Mouse (Mus musculus) MEL (cell line): ENCODE measurements around the gene Zcchc10. TPM values are rescaled to one million over a fixed set of nuclear protein-coding genes. Genes with fewer than 3 reads are reported as not detected.

ENCODE experiments used
- DNase-seq: peaks from one replicate; pipeline ENCODE4 v3.0.0; 2011; ENCODE audit warnings: low read depth, low spot score
- H3K27ac ChIP-seq: 2 replicates; pipeline ENCODE4 v1.5.1; 2012; ENCODE audit warnings: low read depth, mild to moderate bottlenecking, control low read depth, low read length, moderate library complexity; ENCODE audit not compliant: control insufficient read depth
- H3K27me3 ChIP-seq, 2 experiments: fragments of 150-350 bp in 1 of 2; sonication (generic) in 1 of 2; 2 replicates each; pipeline ENCODE4 v1.6.1; 2012; ENCODE audit warnings: low read length in 2 of 2, mild to moderate bottlenecking in 2 of 2, improper control_type of control experiment in 1 of 2, moderate library complexity in 1 of 2; ENCODE audit not compliant: insufficient read depth in 2 of 2, control insufficient read depth in 1 of 2
- H3K36me3 ChIP-seq, 2 experiments: 2 replicates each; pipeline ENCODE4 v1.6.1; 2012 to 2014; ENCODE audit warnings: low read length in 2 of 2, improper control_type of control experiment in 1 of 2, inconsistent platforms in 1 of 2, mild to moderate bottlenecking in 1 of 2; ENCODE audit not compliant: insufficient read depth in 2 of 2, control insufficient read depth in 1 of 2
- H3K4me1 ChIP-seq, 2 experiments: fragments of 150-350 bp in 1 of 2; sonication (generic) in 1 of 2; 2 replicates each; pipeline ENCODE4 v1.6.1; 2012; ENCODE audit warnings: low read length in 2 of 2, improper control_type of control experiment in 1 of 2, mild to moderate bottlenecking in 1 of 2; ENCODE audit not compliant: insufficient read depth in 2 of 2, control insufficient read depth in 1 of 2
- H3K4me3 ChIP-seq, 2 experiments: fragments of 150-350 bp in 1 of 2; sonication (generic) in 1 of 2; 2 replicates each; pipeline ENCODE4 v1.5.1; 2012; ENCODE audit warnings: low read depth in 2 of 2, low read length in 2 of 2, mild to moderate bottlenecking in 2 of 2, moderate library complexity in 2 of 2, control low read depth in 1 of 2, improper control_type of control experiment in 1 of 2; ENCODE audit not compliant: control insufficient read depth in 1 of 2, insufficient read depth in 1 of 2
- H3K79me2 ChIP-seq: 2 replicates; pipeline ENCODE4 v1.6.1; 2012; ENCODE audit warnings: mild to moderate bottlenecking, low read length, moderate library complexity; ENCODE audit not compliant: control insufficient read depth, poor library complexity, insufficient read depth
- H3K9ac ChIP-seq: 2 replicates; pipeline ENCODE4 v1.6.1; 2012; ENCODE audit warnings: low read depth, mild to moderate bottlenecking, control low read depth, low read length, moderate library complexity; ENCODE audit not compliant: control insufficient read depth, poor library complexity, severe bottlenecking
- H3K9me3 ChIP-seq: fragments of 150-350 bp; sonication (generic); replicated peaks from 2 replicates; pipeline ENCODE4 v1.6.1; 2012; ENCODE audit warnings: mild to moderate bottlenecking, low read length, improper control_type of control experiment, moderate library complexity; ENCODE audit not compliant: insufficient read depth
- BHLHE40 ChIP-seq: IDR thresholded peaks from 2 replicates; pipeline ENCODE4 v1.6.1; 2012; ENCODE audit warnings: low read depth, mild to moderate bottlenecking, inconsistent platforms, low read length, improper control_type of control experiment, borderline replicate concordance
- CHD1 ChIP-seq: IDR thresholded peaks from 2 replicates; pipeline ENCODE4 v1.6.1; 2012; ENCODE audit warnings: low read depth, mild to moderate bottlenecking, inconsistent platforms, low read length, improper control_type of control experiment
- CHD2 ChIP-seq: IDR thresholded peaks from 2 replicates; pipeline ENCODE4 v1.6.1; 2011; ENCODE audit warnings: low read length, improper control_type of control experiment
- CTCF ChIP-seq, 3 experiments: IDR thresholded peaks in 2 of 3; conservative IDR thresholded peaks in 1 of 3; 2 replicates each; pipeline ENCODE4 v1.5.1; 2011 to 2012; ENCODE audit warnings: low read length in 3 of 3, low read depth in 2 of 3, mild to moderate bottlenecking in 2 of 3, improper control_type of control experiment in 1 of 3, inconsistent platforms in 1 of 3, mixed read lengths in 1 of 3, moderate library complexity in 1 of 3; ENCODE audit not compliant: control insufficient read depth in 1 of 3, insufficient read depth in 1 of 3, poor library complexity in 1 of 3, severe bottlenecking in 1 of 3
- E2F4 ChIP-seq: IDR thresholded peaks from 2 replicates; pipeline ENCODE4 v1.6.1; 2011; ENCODE audit warnings: low read depth, low read length, improper control_type of control experiment, borderline replicate concordance
- ELF1 ChIP-seq: IDR thresholded peaks from 2 replicates; pipeline ENCODE4 v1.6.1; 2014; ENCODE audit warnings: low read depth, mild to moderate bottlenecking, inconsistent platforms, low read length, improper control_type of control experiment, moderate library complexity
- EP300 ChIP-seq, 2 experiments: IDR thresholded peaks; 2 replicates each; pipeline ENCODE4 v1.6.1; 2011; ENCODE audit warnings: improper control_type of control experiment in 2 of 2, low read length in 2 of 2, low read depth in 1 of 2, mild to moderate bottlenecking in 1 of 2
- ETS1 ChIP-seq: IDR thresholded peaks from 2 replicates; pipeline ENCODE4 v1.6.1; 2012; ENCODE audit warnings: low read depth, mild to moderate bottlenecking, inconsistent platforms, low read length, improper control_type of control experiment, moderate library complexity
- GATA1 ChIP-seq: IDR thresholded peaks from 2 replicates; pipeline ENCODE4 v1.6.1; 2011; ENCODE audit warnings: low read depth, low read length, improper control_type of control experiment
- HCFC1 ChIP-seq: IDR thresholded peaks from 2 replicates; pipeline ENCODE4 v1.6.1; 2012; ENCODE audit warnings: low read depth, mild to moderate bottlenecking, inconsistent platforms, low read length, improper control_type of control experiment, moderate library complexity
- JUND ChIP-seq: IDR thresholded peaks from 2 replicates; pipeline ENCODE4 v1.6.1; 2011; ENCODE audit warnings: low read depth, mild to moderate bottlenecking, improper control_type of control experiment, low read length
- KAT2A ChIP-seq: conservative IDR thresholded peaks from 2 replicates; pipeline ENCODE4 v1.6.1; 2012; ENCODE audit warnings: low read depth, low read length, improper control_type of control experiment, inconsistent platforms
- MAX ChIP-seq: IDR thresholded peaks from 2 replicates; pipeline ENCODE4 v1.6.1; 2011; ENCODE audit warnings: low read length, improper control_type of control experiment
- MAZ ChIP-seq: IDR thresholded peaks from 2 replicates; pipeline ENCODE4 v1.6.1; 2012; ENCODE audit warnings: low read depth, mild to moderate bottlenecking, inconsistent platforms, low read length, improper control_type of control experiment
- MXI1 ChIP-seq: IDR thresholded peaks from 2 replicates; pipeline ENCODE4 v1.6.1; 2011; ENCODE audit warnings: mild to moderate bottlenecking, low read depth, low read length, improper control_type of control experiment
- MYC ChIP-seq: IDR thresholded peaks from 2 replicates; pipeline ENCODE4 v1.6.1; 2011; ENCODE audit warnings: low read depth, mild to moderate bottlenecking, low read length, improper control_type of control experiment, moderate library complexity
- POLR2A ChIP-seq, 2 experiments: IDR thresholded peaks; 2 replicates each; pipeline ENCODE4 v1.6.1; 2011 to 2012; ENCODE audit warnings: low read length in 2 of 2, mild to moderate bottlenecking in 2 of 2, control low read depth in 1 of 2, improper control_type of control experiment in 1 of 2, low read depth in 1 of 2, moderate library complexity in 1 of 2; ENCODE audit not compliant: control insufficient read depth in 1 of 2, insufficient read depth in 1 of 2, poor library complexity in 1 of 2
- POLR2AphosphoS5 ChIP-seq: IDR thresholded peaks from 2 replicates; pipeline ENCODE4 v1.6.1; 2012; ENCODE audit warnings: low read depth, borderline replicate concordance, mild to moderate bottlenecking, inconsistent platforms, low read length, moderate library complexity, mixed read lengths
- RAD21 ChIP-seq: IDR thresholded peaks from 2 replicates; pipeline ENCODE4 v1.6.1; 2011; ENCODE audit warnings: mild to moderate bottlenecking, low read depth, low read length, improper control_type of control experiment
- SMC3 ChIP-seq: IDR thresholded peaks from 2 replicates; pipeline ENCODE4 v1.6.1; 2011; ENCODE audit warnings: low read depth, low read length, improper control_type of control experiment
- TAL1 ChIP-seq: IDR thresholded peaks from 2 replicates; pipeline ENCODE4 v1.6.1; 2012; ENCODE audit warnings: mild to moderate bottlenecking, inconsistent platforms, low read length, moderate library complexity, mixed read lengths
- TBP ChIP-seq: IDR thresholded peaks from 2 replicates; pipeline ENCODE4 v1.8.0; 2011; ENCODE audit warnings: low read depth, low read length, improper control_type of control experiment
- TCF12 ChIP-seq: IDR thresholded peaks from 2 replicates; pipeline ENCODE4 v1.6.1; 2014; ENCODE audit warnings: low read depth, mild to moderate bottlenecking, inconsistent platforms, low read length, improper control_type of control experiment, moderate library complexity
- UBTF ChIP-seq: IDR thresholded peaks from 2 replicates; pipeline ENCODE4 v1.6.1; 2012; ENCODE audit warnings: low read depth, mild to moderate bottlenecking, inconsistent platforms, low read length, improper control_type of control experiment, moderate library complexity, borderline replicate concordance; ENCODE audit not compliant: insufficient read depth
- USF1 ChIP-seq: IDR thresholded peaks from 2 replicates; pipeline ENCODE4 v1.6.1; 2014; ENCODE audit warnings: low read depth, mild to moderate bottlenecking, inconsistent platforms, low read length, improper control_type of control experiment, moderate library complexity
- USF2 ChIP-seq, 2 experiments: IDR thresholded peaks; 2 replicates each; pipeline ENCODE4 v1.6.1; 2011 to 2012; ENCODE audit warnings: improper control_type of control experiment in 2 of 2, low read length in 2 of 2, borderline replicate concordance in 1 of 2, inconsistent platforms in 1 of 2, low read depth in 1 of 2, mild to moderate bottlenecking in 1 of 2; ENCODE audit not compliant: insufficient read depth in 1 of 2
- ZC3H11A ChIP-seq: IDR thresholded peaks from 2 replicates; pipeline ENCODE4 v1.6.1; 2012; ENCODE audit warnings: low read depth, mild to moderate bottlenecking, inconsistent platforms, low read length, improper control_type of control experiment
- ZMIZ1 ChIP-seq: IDR thresholded peaks from 2 replicates; pipeline ENCODE4 v1.6.1; 2012; ENCODE audit warnings: low read depth, mild to moderate bottlenecking, inconsistent platforms, low read length, improper control_type of control experiment, moderate library complexity
- ZNF384 ChIP-seq: IDR thresholded peaks from 2 replicates; pipeline ENCODE4 v1.6.1; 2012; ENCODE audit warnings: low read depth, mild to moderate bottlenecking, inconsistent platforms, low read length, improper control_type of control experiment
- polyA plus RNA-seq, 2 experiments: library from polyadenylated mRNA; stranded (reverse) in 1 of 2; unstranded in 1 of 2; fragments of >175 nt in 1 of 2; fragments of >200 nt in 1 of 2; gene quantifications; 2 replicates each; pipeline versions ENCODE4 v1.2.1 to v1.2.4; 2012; ENCODE audit warnings: low replicate concordance in 2 of 2, low read depth in 1 of 2; ENCODE audit not compliant: insufficient read length in 2 of 2, insufficient read depth in 1 of 2, missing spikeins in 1 of 2
- total RNA-seq: library from RNA; depleted of rRNA; stranded (reverse); fragments of 300-350 nt; gene quantifications from 2 replicates; pipeline ENCODE4 v1.2.3, GENCODE M21; 2012

The Zcchc10 gene
- total and polyA plus RNA-seq, 3 experiments = 11.6 to 169 (median 36.2) TPM

- 0 out of 2 replicates have a peak, but pooled peaks cover 2% of the 10 kb centered on the region for H3K79me2 ChIP-seq
- no peak overlapping the region for H3K27ac ChIP-seq
- peaks cover 22 to 28% of the 10 kb centered on the region in 2 experiments for H3K36me3 ChIP-seq
- no peak for DNase-seq
- no peaks in the 10 kb centered on the region for H3K9me3 ChIP-seq
- TF ChIP-seq KAT2A (no peak), E2F4 (no peak), USF1 (no peak), TAL1 (no peak), MAX (no peak), JUND (no peak), ETS1 (no peak), ZC3H11A (no peak), ZMIZ1 (no peak), TBP (no peak), RAD21 (no peak), POLR2AphosphoS5 (no peak)
- TF ChIP-seq, all 39 proteins: peak for 0
- H3K4me1 ChIP-seq = peaks cover 21 to 22% of the 10 kb centered on the region in 2 experiments
- no peak overlapping the region for H3K9ac ChIP-seq
- H3K27me3 ChIP-seq = no peaks in the 10 kb centered on the region
- H3K4me3 ChIP-seq = no peak overlapping the region
These were observed 7.7 kb downstream of the Zcchc10 start for GRCm38 (mm10) chr11:53332076-53332680.

GRCm38 (mm10) chr11:53335505-53336181 lies 11.2 kb downstream of the Zcchc10 start:
- H3K4me3 ChIP-seq = no peak overlapping the region
- TF ChIP-seq ELF1 = peak; percentile 82
- no peak for TF ChIP-seq E2F4
- TF ChIP-seq EP300 (IDR thresholded peaks at IDR 0.05; ENCODE audit: low read depth in 1 of 2, low read length in 2 of 2) = peak; percentile 92 to 94
- no peak for TF ChIP-seq ZNF384
- peak; percentile 90 for TF ChIP-seq TCF12
- TF ChIP-seq MYC = peak; percentile 49; the same call in 1 of the 2 replicates
- TF ChIP-seq ZMIZ1 = no peak
- TF ChIP-seq MAZ = 0 out of 2 replicates have a peak, but pooled peaks have one; percentile 15
- no peak for TF ChIP-seq ZC3H11A
- no peak for TF ChIP-seq POLR2A (IDR thresholded peaks at IDR 0.05; ENCODE audit: control insufficient read depth in 1 of 2, insufficient read depth in 1 of 2, low read depth in 1 of 2, low read length in 2 of 2, poor library complexity in 1 of 2)
- TF ChIP-seq ETS1 = peak; percentile 84
- TF ChIP-seq KAT2A = no peak
- TF ChIP-seq CHD1 = 0 out of 2 replicates have a peak, but pooled peaks have one; percentile 77
- TF ChIP-seq HCFC1 = peak; percentile 51; the same call in 1 of the 2 replicates
- no peak for TF ChIP-seq USF2 (IDR thresholded peaks at IDR 0.05; ENCODE audit: borderline replicate concordance in 1 of 2, insufficient read depth in 1 of 2, low read depth in 1 of 2, low read length in 2 of 2)
- peak; percentile 31; the same call in 1 of the 2 replicates for TF ChIP-seq MXI1
- no peak for TF ChIP-seq UBTF
- TF ChIP-seq GATA1 = peak; percentile 87
- peak; percentile 78 for TF ChIP-seq CHD2
- TF ChIP-seq CTCF (IDR thresholded peaks at IDR 0.05 in 2 of 3, conservative IDR thresholded peaks at IDR 0.05 in 1 of 3; ENCODE audit: control insufficient read depth in 1 of 3, insufficient read depth in 1 of 3, low read depth in 2 of 3, low read length in 3 of 3, poor library complexity in 1 of 3, severe bottlenecking in 1 of 3) = no peak
- no peak for TF ChIP-seq SMC3
- TF ChIP-seq RAD21 = no peak
- no peak for TF ChIP-seq BHLHE40

More at GRCm38 (mm10) chr11:53335505-53336181, 11.2 kb downstream of the Zcchc10 start:
- Histone ChIP-seq H3K4me1 (peaks cover 21 to 23% of the 10 kb centered on the region in 2 experiments), H3K9ac (peak overlapping the region; percentile 33; the same call in 1 of the 2 replicates), H3K27me3 (no peaks in the 10 kb centered on the region), H3K27ac (peak overlapping the region; percentile 84), H3K79me2 (no peaks in the 10 kb centered on the region), H3K36me3 (peaks cover 7 to 21% of the 10 kb centered on the region in 2 experiments), H3K9me3 (no peaks in the 10 kb centered on the region)
- peak; percentile 82 for DNase-seq
